Mouse (Mus musculus) neural tube, embryonic 15.5 days (tissue): ENCODE results near the gene Eef1akmt4. TPM values are rescaled to one million over a fixed set of nuclear protein-coding genes. Genes with fewer than 3 reads are reported as not detected.
A peak's percentile ranks its signal among the peaks of the same experiment; 100 is the strongest.

Experiments used
- ATAC-seq: fragments of 200-750 bp; cut with Nextera tagmentation; 2 replicates; pipeline ENCODE4 v1.8.0; 2017; ENCODE audit warnings: mild to moderate bottlenecking, moderate TSS enrichment, moderate library complexity; ENCODE audit not compliant: low FRiP score
- H3K27ac ChIP-seq: fragments of 300-500 bp; sonication (generic); replicated peaks from 2 replicates; pipeline ENCODE4 v1.5.1; 2015; ENCODE audit warnings: mild to moderate bottlenecking, inconsistent platforms
- H3K27me3 ChIP-seq: fragments of 300-500 bp; sonication (generic); replicated peaks from 2 replicates; pipeline ENCODE4 v1.6.1; 2015; ENCODE audit warnings: inconsistent platforms
- H3K36me3 ChIP-seq: fragments of 300-500 bp; sonication (generic); 2 replicates; pipeline ENCODE4 v1.6.1; 2015; ENCODE audit warnings: inconsistent platforms
- H3K4me1 ChIP-seq: fragments of 300-500 bp; sonication (generic); 2 replicates; pipeline ENCODE4 v1.6.1; 2015; ENCODE audit warnings: inconsistent platforms
- H3K4me2 ChIP-seq: fragments of 300-500 bp; sonication (generic); 2 replicates; pipeline ENCODE4 v1.6.1; 2015; ENCODE audit warnings: inconsistent platforms, mild to moderate bottlenecking, moderate library complexity
- H3K4me3 ChIP-seq: fragments of 300-500 bp; sonication (generic); replicated peaks from 2 replicates; pipeline ENCODE4 v1.5.1; 2015; ENCODE audit warnings: mild to moderate bottlenecking, inconsistent platforms
- H3K9ac ChIP-seq: fragments of 300-500 bp; sonication (generic); replicated peaks from 2 replicates; pipeline ENCODE4 v1.6.1; 2015; ENCODE audit warnings: mild to moderate bottlenecking, inconsistent platforms
- H3K9me3 ChIP-seq: fragments of 300-500 bp; sonication (generic); replicated peaks from 2 replicates; pipeline ENCODE4 v1.6.1; 2016; ENCODE audit warnings: inconsistent platforms
- WGBS: fragments of 180-500 bp; shearing (Covaris S2); methylation state at CpG from one replicate; pipeline ENCODE4 v1.1.7; 2015; ENCODE audit warnings: mixed read lengths; 5-methylcytosine and 5-hydroxymethylcytosine counted together
- polyA plus RNA-seq: library from polyadenylated mRNA; unstranded; fragments of >200 nt; fragmentation: Nextera tagmentation; extraction: Ambion mirVana; gene quantifications from 2 replicates; pipeline ENCODE4 v1.2.1, GENCODE M21; 2015

The Eef1akmt4 gene
- polyA plus RNA-seq, 1 experiment from 2014 or later: 8.4 TPM

GRCm38 (mm10) chr16:20604705-20605104 is 6.7 kb upstream of the Eef1akmt4 start:
- Histone ChIP-seq H3K4me1 (peaks cover 14% of the 10 kb centered on the region), H3K27ac (no peak overlapping the region), H3K9me3 (no peaks in the 10 kb centered on the region), H3K4me2 (no peak overlapping the region), H3K9ac (no peak overlapping the region), H3K36me3 (peaks cover 48% of the 10 kb centered on the region), H3K27me3 (no peaks in the 10 kb centered on the region), H3K4me3 (no peak overlapping the region)
- ATAC-seq: no peak
- WGBS: 44% methylated on average over 9 of the region's 9 CpGs

- Histone ChIP-seq H3K27me3 (no peaks in the 10 kb centered on the region), H3K4me3 (peak overlapping the region; percentile 81), H3K36me3 (peaks cover 18% of the 10 kb centered on the region), H3K27ac (peak overlapping the region; percentile 88), H3K4me2 (peak overlapping the region; percentile 80), H3K9me3 (no peaks in the 10 kb centered on the region), H3K9ac (peak overlapping the region; percentile 90), H3K4me1 (peaks cover 31% of the 10 kb centered on the region)
- peak; percentile 78 for ATAC-seq
- WGBS: under 1% methylated on average over 28 of the region's 28 CpGs
These were observed 664 bp upstream of the Eef1akmt4 start for GRCm38 (mm10) chr16:20610501-20611356.

GRCm38 (mm10) chr16:20619541-20620398 is 8.4 kb downstream of the Eef1akmt4 start:
- H3K4me1 ChIP-seq: peaks cover 34% of the 10 kb centered on the region
- peak overlapping the region; percentile 84 for H3K4me2 ChIP-seq
- H3K36me3 ChIP-seq: peaks cover 11% of the 10 kb centered on the region
- peak overlapping the region; percentile 85 for H3K4me3 ChIP-seq
- WGBS: under 1% methylated on average over 63 of the region's 83 CpGs
- peak overlapping the region; percentile 88 for H3K9ac ChIP-seq
- H3K27ac ChIP-seq: peak overlapping the region; percentile 97
- H3K9me3 ChIP-seq: no peaks in the 10 kb centered on the region
- peak; percentile 14 for ATAC-seq
- H3K27me3 ChIP-seq: no peaks in the 10 kb centered on the region

GRCm38 (mm10) chr16:20620399-20620735 is 9.0 kb downstream of the Eef1akmt4 start:
- 0% methylated on average over 9 of the region's 9 CpGs for WGBS
- Histone ChIP-seq H3K36me3 (peaks cover 11% of the 10 kb centered on the region), H3K27ac (peak overlapping the region; percentile 97), H3K9ac (peak overlapping the region; percentile 88), H3K27me3 (no peaks in the 10 kb centered on the region), H3K4me3 (peak overlapping the region; percentile 85), H3K4me2 (peak overlapping the region; percentile 84), H3K9me3 (no peaks in the 10 kb centered on the region), H3K4me1 (peaks cover 34% of the 10 kb centered on the region)
- ATAC-seq: peak; percentile 5; the same call in 1 of the 2 replicates

GRCm38 (mm10) chr16:20620751-20621190 is 9.4 kb downstream of the Eef1akmt4 start:
- Histone ChIP-seq H3K9me3 (no peaks in the 10 kb centered on the region), H3K4me2 (peak overlapping the region; percentile 84), H3K27ac (peak overlapping the region; percentile 97), H3K27me3 (no peaks in the 10 kb centered on the region), H3K9ac (peak overlapping the region; percentile 88), H3K4me1 (peaks cover 34% of the 10 kb centered on the region), H3K36me3 (peaks cover 11% of the 10 kb centered on the region), H3K4me3 (peak overlapping the region; percentile 85)
- WGBS: under 1% methylated on average over 32 of the region's 32 CpGs
- peak; percentile 0; the same call in 1 of the 2 replicates for ATAC-seq

GRCm38 (mm10) chr16:20621191-20621990 is 10.0 kb downstream of the Eef1akmt4 start, which contains the start of gene Camk2n2:
Camk2n2 (minus strand) TSS chr16:20621287.
- peak; percentile 74 for ATAC-seq
- H3K27ac ChIP-seq: peak within 1 kb of the TSS; percentile 97
- H3K4me3 ChIP-seq: peak within 1 kb of the TSS; percentile 85
- WGBS: under 1% methylated on average over 76 of the region's 92 CpGs
- peak within 1 kb of the TSS; percentile 88 for H3K9ac ChIP-seq
- peak within 1 kb of the TSS; percentile 84 for H3K4me2 ChIP-seq
- no peaks in the 10 kb centered on the region for H3K27me3 ChIP-seq
- no peaks in the 10 kb centered on the region for H3K9me3 ChIP-seq
- H3K4me1 ChIP-seq: peaks cover 34% of the 10 kb centered on the region
- H3K36me3 ChIP-seq: peaks cover 11% of the 10 kb centered on the region

GRCm38 (mm10) chr16:20621991-20622685 is 10.7 kb downstream of the Eef1akmt4 start:
- WGBS: under 1% methylated on average over 33 of the region's 37 CpGs
- H3K4me1 ChIP-seq: peaks cover 34% of the 10 kb centered on the region

GRCm38 (mm10) chr16:20623211-20623610 is 11.8 kb downstream of the Eef1akmt4 start:
- H3K9ac ChIP-seq: 0 out of 2 replicates have a peak overlapping the region, but pooled peaks have one; percentile 88
- no peaks in the 10 kb centered on the region for H3K9me3 ChIP-seq
- H3K4me3 ChIP-seq: 0 out of 2 replicates have a peak overlapping the region, but pooled peaks have one; percentile 85
- 0 out of 2 replicates have a peak, but pooled peaks cover under 1% of the 10 kb centered on the region for H3K36me3 ChIP-seq
- H3K27me3 ChIP-seq: no peaks in the 10 kb centered on the region
- peaks cover 33% of the 10 kb centered on the region for H3K4me1 ChIP-seq
- 34% methylated on average over 2 of the region's 2 CpGs for WGBS
- 0 out of 2 replicates have a peak overlapping the region, but pooled peaks have one; percentile 97 for H3K27ac ChIP-seq
- ATAC-seq: no peak
- H3K4me2 ChIP-seq: peak overlapping the region; percentile 84

More at GRCm38 (mm10) chr16:20621991-20622685, 10.7 kb downstream of the Eef1akmt4 start:
- Histone ChIP-seq H3K4me3 (peak overlapping the region; percentile 85), H3K27me3 (no peaks in the 10 kb centered on the region), H3K27ac (peak overlapping the region; percentile 97), H3K9me3 (no peaks in the 10 kb centered on the region), H3K9ac (peak overlapping the region; percentile 88), H3K4me2 (peak overlapping the region; percentile 84), H3K36me3 (peaks cover 11% of the 10 kb centered on the region)
- peak; percentile 74 for ATAC-seq

- H3K4me3 ChIP-seq: peak overlapping the region; percentile 67
- H3K9me3 ChIP-seq: no peaks in the 10 kb centered on the region
- ATAC-seq: no peak
- peak overlapping the region; percentile 74; the same call in 1 of the 2 replicates for H3K9ac ChIP-seq
- peaks cover 11% of the 10 kb centered on the region for H3K36me3 ChIP-seq
- no peaks in the 10 kb centered on the region for H3K27me3 ChIP-seq
- peak overlapping the region; percentile 92 for H3K4me2 ChIP-seq
- peak overlapping the region; percentile 75; the same call in 1 of the 2 replicates for H3K27ac ChIP-seq
- WGBS: 38% methylated on average over 11 of the region's 11 CpGs
- H3K4me1 ChIP-seq: peaks cover 26% of the 10 kb centered on the region
These were observed 17.5 kb downstream of the Eef1akmt4 start for GRCm38 (mm10) chr16:20628871-20629391.
